Mouse (Mus musculus) stomach, postnatal 0 days (tissue): ENCODE measurements around the gene Srgap1.

Experiments used
- CTCF ChIP-seq: IDR thresholded peaks from 2 replicates; pipeline ENCODE4 v1.5.1; 2016; ENCODE audit warnings: antibody characterized with exemption, low read depth, mild to moderate bottlenecking, moderate library complexity
- EP300 ChIP-seq: optimal IDR thresholded peaks from 2 replicates; pipeline ENCODE3; 2016; ENCODE audit warnings: antibody characterized with exemption

- TF ChIP-seq CTCF, result no peak
- no peak for TF ChIP-seq EP300
Measured at GRCm38 (mm10) chr10:121986997-121987396, 60.1 kb downstream of the Srgap1 start.
